Mouse (Mus musculus): ENCODE measurements around the gene Sipa1. TPM values are rescaled to one million over a fixed set of nuclear protein-coding genes. Genes with fewer than 3 reads are reported as not detected.
A peak's percentile ranks its signal among the peaks of the same experiment; 100 is the strongest.

Gene Sipa1
- polyA plus RNA-seq, 1 experiment: 134 TPM

- Histone ChIP-seq H3K27me3 (replicated peaks) (no peaks in the 10 kb centered on the region), H3K9me3 (no peaks in the 10 kb centered on the region), H3K4me3 (replicated peaks) (peak overlapping the region; percentile 85), H3K36me3 (replicated peaks; ENCODE audit: low read length) (peaks cover 76% of the 10 kb centered on the region), H3K4me1 (peaks cover 86% of the 10 kb centered on the region)
- TF ChIP-seq FLI1 (IDR thresholded peaks at IDR 0.05; ENCODE audit: low read length): no peak
- no peak for TF ChIP-seq GATA1 (IDR thresholded peaks at IDR 0.05; ENCODE audit: borderline replicate concordance, low read length)
These were observed 2.4 kb downstream of the Sipa1 start for GRCm38 (mm10) chr19:5660942-5661751.

GRCm38 (mm10) chr19:5654720-5655298 is 8.7 kb downstream of the Sipa1 start:
- peaks cover 27% of the 10 kb centered on the region for H3K4me1 ChIP-seq

GRCm38 (mm10) chr19:5653969-5654719 is 9.4 kb downstream of the Sipa1 start:
- no peak for TF ChIP-seq FLI1 (IDR thresholded peaks at IDR 0.05; ENCODE audit: low read length)
- TF ChIP-seq GATA1 (IDR thresholded peaks at IDR 0.05; ENCODE audit: borderline replicate concordance, low read length): no peak
- H3K36me3 ChIP-seq (replicated peaks; ENCODE audit: low read length): peaks cover 93% of the 10 kb centered on the region
- H3K9me3 ChIP-seq: no peaks in the 10 kb centered on the region
- H3K4me1 ChIP-seq: peaks cover 28% of the 10 kb centered on the region
- H3K27me3 ChIP-seq (replicated peaks): no peaks in the 10 kb centered on the region
- H3K4me3 ChIP-seq (replicated peaks): no peak overlapping the region

More at GRCm38 (mm10) chr19:5654720-5655298, 8.7 kb downstream of the Sipa1 start:
- TF ChIP-seq FLI1 (IDR thresholded peaks at IDR 0.05; ENCODE audit: low read length) (no peak), GATA1 (IDR thresholded peaks at IDR 0.05; ENCODE audit: borderline replicate concordance, low read length) (no peak)
- H3K4me3 ChIP-seq (replicated peaks): peak overlapping the region; percentile 24
- no peaks in the 10 kb centered on the region for H3K27me3 ChIP-seq (replicated peaks)
- peaks cover 94% of the 10 kb centered on the region for H3K36me3 ChIP-seq (replicated peaks; ENCODE audit: low read length)
- no peaks in the 10 kb centered on the region for H3K9me3 ChIP-seq

GRCm38 (mm10) chr19:5652570-5652969 is 10.9 kb downstream of the Sipa1 start:
- no peaks in the 10 kb centered on the region for H3K9me3 ChIP-seq
- peaks cover 35% of the 10 kb centered on the region for H3K4me1 ChIP-seq
- no peak for TF ChIP-seq GATA1 (IDR thresholded peaks at IDR 0.05; ENCODE audit: borderline replicate concordance, low read length)
- no peak for TF ChIP-seq FLI1 (IDR thresholded peaks at IDR 0.05; ENCODE audit: low read length)
- H3K36me3 ChIP-seq (replicated peaks; ENCODE audit: low read length): peaks cover 89% of the 10 kb centered on the region
- no peak overlapping the region for H3K4me3 ChIP-seq (replicated peaks)
- H3K27me3 ChIP-seq (replicated peaks): no peaks in the 10 kb centered on the region

- Histone ChIP-seq H3K4me1 (peaks cover 39% of the 10 kb centered on the region), H3K4me3 (replicated peaks) (no peak overlapping the region), H3K27me3 (replicated peaks) (no peaks in the 10 kb centered on the region), H3K9me3 (no peaks in the 10 kb centered on the region), H3K36me3 (replicated peaks; ENCODE audit: low read length) (peaks cover 90% of the 10 kb centered on the region)
- TF ChIP-seq GATA1 (IDR thresholded peaks at IDR 0.05; ENCODE audit: borderline replicate concordance, low read length) (no peak), FLI1 (IDR thresholded peaks at IDR 0.05; ENCODE audit: low read length) (no peak)
These were observed 11.8 kb downstream of the Sipa1 start for GRCm38 (mm10) chr19:5651502-5652274.

GRCm38 (mm10) chr19:5649298-5649741 is 14.2 kb downstream of the Sipa1 start:
- peak overlapping the region; percentile 87 for H3K4me3 ChIP-seq (replicated peaks)

GRCm38 (mm10) chr19:5648401-5649297 is 14.9 kb downstream of the Sipa1 start:
- no peaks in the 10 kb centered on the region for H3K27me3 ChIP-seq (replicated peaks)
- no peak for TF ChIP-seq FLI1 (IDR thresholded peaks at IDR 0.05; ENCODE audit: low read length)
- TF ChIP-seq GATA1 (IDR thresholded peaks at IDR 0.05; ENCODE audit: borderline replicate concordance, low read length): no peak
- H3K4me3 ChIP-seq (replicated peaks): peak overlapping the region; percentile 87
- H3K36me3 ChIP-seq (replicated peaks; ENCODE audit: low read length): peaks cover 90% of the 10 kb centered on the region
- H3K9me3 ChIP-seq: no peaks in the 10 kb centered on the region
- peaks cover 44% of the 10 kb centered on the region for H3K4me1 ChIP-seq

More at GRCm38 (mm10) chr19:5649298-5649741, 14.2 kb downstream of the Sipa1 start:
- TF ChIP-seq GATA1 (IDR thresholded peaks at IDR 0.05; ENCODE audit: borderline replicate concordance, low read length): no peak
- no peak for TF ChIP-seq FLI1 (IDR thresholded peaks at IDR 0.05; ENCODE audit: low read length)
- H3K9me3 ChIP-seq: no peaks in the 10 kb centered on the region
- H3K27me3 ChIP-seq (replicated peaks): no peaks in the 10 kb centered on the region
- H3K36me3 ChIP-seq (replicated peaks; ENCODE audit: low read length): peaks cover 90% of the 10 kb centered on the region
- peaks cover 40% of the 10 kb centered on the region for H3K4me1 ChIP-seq

GRCm38 (mm10) chr19:5647791-5648190 is 15.7 kb downstream of the Sipa1 start:
- peaks cover 44% of the 10 kb centered on the region for H3K4me1 ChIP-seq
- H3K9me3 ChIP-seq: no peaks in the 10 kb centered on the region
- H3K4me3 ChIP-seq (replicated peaks): no peak overlapping the region
- TF ChIP-seq FLI1 (IDR thresholded peaks at IDR 0.05; ENCODE audit: low read length) (no peak), GATA1 (IDR thresholded peaks at IDR 0.05; ENCODE audit: borderline replicate concordance, low read length) (no peak)
- peaks cover 89% of the 10 kb centered on the region for H3K36me3 ChIP-seq (replicated peaks; ENCODE audit: low read length)
- no peaks in the 10 kb centered on the region for H3K27me3 ChIP-seq (replicated peaks)
